Mouse (Mus musculus) spleen, postnatal 4 days (tissue): ENCODE results near the gene Zg16.
"Not testable (repeated sequence)": the region's sequence is repeated elsewhere in the genome, so short reads cannot be mapped to it uniquely, and the experiment has no call there.

ENCODE experiments used
- DNase-seq, 2 experiments: peaks; one replicate each; pipeline ENCODE4 v3.0.0; 2022; ENCODE audit warnings: low spot score in 2 of 2

The Zg16 gene

DNA sequence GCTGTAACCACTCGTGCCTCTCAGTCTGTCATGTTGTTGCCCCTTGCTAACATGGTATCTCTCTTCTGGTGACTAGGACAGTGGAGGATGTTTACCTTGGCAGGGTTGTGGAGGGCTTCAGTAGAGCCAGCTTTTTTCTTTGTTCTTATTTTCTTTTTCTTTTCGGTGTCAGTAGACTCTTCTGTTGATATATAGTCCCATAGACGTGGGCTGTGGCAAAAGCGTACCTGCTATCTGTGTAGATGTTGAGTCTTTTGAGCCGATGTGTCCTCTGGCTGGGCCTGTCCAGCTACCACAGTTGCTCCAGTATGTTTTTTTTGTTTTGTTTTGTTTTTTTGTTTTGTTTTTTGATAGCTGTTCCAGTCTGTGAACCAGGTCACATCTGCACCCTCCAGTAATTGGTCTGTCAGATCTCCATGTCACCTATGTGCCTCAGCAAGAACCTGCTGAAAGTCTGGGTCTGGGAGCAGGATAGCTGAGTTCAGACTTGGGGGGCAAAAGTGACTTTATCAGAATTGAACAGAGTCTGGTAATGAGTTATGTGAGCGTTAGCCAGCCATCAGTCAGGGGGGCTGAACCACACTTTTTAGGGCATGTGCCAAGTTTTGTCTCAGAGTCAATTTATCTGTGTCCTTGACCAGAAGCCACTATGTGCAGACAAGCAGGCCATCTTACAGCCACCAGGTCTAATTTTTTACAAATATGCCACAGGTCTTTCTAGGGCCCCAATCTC, at the start of gene Zg16:
Gene Zg16 (minus strand): TSS at position 51 of the 733 bp plus-strand sequence.
- not testable (repeated sequence) for DNase-seq

DNA sequence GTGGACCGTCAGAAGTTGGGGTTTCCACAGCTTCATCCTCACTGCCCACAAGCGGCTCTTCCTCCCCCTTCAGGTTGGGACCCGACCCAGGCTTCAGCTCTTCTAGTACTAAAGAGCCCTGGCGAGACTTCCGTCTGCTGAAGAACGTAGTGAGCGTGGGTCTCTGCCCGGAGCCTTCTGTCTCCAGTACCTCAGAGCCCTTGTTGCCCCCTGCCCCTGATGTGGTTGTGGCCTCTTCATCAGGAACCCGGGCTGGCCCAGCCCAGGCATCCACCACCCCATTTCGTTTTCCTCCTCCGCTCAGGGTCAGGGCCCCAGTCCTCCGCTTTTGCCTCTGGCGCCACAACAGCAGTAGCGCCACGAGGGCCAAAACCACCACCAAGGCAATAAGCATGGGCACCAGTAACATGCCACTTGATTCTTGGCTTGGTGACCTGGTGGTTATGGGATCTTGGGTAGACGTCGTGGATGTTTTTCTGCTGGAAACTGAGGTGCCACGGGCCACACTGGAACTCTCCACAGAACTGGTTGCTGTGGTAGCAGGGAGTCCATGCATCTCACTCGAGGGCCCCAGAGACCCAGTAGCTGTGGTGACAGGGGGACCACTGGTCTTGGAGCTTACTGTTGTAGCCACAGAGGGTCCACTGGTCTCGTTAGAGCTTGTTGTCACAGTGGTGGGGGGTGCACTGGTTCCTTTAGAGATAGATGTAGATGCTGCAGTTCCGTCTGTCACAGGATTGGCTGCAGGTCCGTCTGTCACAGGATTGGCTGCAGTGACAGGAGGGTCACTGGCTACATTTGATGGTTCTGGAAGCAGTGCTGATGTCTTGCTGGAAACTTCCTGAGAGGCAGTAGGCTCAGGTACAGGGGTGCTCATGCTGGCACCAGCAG, 49.3 kb upstream of the Zg16 start:
- DNase-seq = peak; percentile 43 to 72

DNA sequence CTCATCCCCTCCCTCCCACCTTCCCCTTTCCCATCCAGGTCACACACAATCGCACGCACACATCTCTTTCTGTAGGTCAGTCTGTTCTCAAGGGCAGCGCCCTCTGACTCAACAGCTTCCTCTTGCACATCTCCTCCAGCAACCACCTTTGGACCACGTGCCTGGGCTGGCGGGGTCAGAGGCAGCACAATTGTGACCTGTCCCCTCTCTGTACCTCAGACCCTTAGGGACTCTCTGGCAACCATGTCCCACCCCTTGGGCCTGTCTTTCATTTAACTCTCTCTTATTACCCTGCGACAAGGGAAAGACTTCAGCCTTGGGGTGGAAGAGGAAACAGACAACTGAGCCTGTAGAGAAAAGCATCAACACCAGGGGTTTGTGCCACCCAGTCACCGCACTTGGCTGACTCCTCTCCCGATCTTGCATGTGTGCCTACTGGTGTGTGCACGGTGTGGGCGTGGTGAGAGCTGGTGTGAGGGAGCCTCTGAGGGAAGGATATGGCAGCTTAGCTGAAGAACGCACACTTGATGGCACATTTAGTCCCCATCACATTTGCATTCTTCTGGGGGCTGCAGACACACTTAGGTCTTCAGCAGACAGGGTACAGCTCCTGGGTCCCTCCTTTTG, 47.8 kb upstream of the Zg16 start:
- peak; percentile 70 to 85 for DNase-seq

DNA sequence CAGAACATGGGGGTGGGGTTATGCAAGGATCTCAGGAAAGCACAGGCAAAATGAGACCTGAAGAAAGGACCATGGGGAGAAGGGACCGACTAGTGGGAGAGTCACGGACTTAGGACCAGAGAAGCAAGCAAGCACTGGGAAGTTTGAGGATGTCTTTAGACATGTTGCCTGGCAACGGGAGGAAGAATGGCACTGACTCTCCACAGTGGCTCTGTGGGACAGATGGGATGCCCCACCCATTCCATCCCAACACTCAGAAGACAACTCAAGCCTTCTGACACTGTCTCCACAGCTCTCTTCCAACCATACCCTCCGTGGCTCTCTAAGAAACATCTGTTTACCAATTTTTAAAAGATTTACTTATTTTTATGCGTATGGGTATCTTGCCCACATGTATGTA, 46.0 kb upstream of the Zg16 start:
- DNase-seq = no peak

DNA sequence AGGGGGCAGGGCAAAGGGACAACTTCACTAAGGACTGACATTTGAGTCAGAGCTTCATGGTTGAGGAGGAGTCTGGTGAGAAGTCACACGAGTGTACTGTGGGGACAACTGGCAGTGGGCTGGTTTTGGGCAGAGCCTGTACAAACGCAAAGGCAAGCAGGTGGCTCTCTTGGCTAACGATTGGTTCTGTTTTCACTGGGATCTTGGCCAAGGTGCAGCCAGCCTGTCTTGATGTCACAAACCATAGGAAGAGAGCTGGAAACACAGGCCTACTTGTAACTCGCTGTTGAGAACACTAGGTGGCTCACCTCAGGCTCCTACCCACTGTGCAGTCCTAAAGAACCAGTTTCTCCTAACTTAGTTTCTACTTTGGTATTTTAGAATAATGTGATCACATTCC, 42.5 kb upstream of the Zg16 start:
- DNase-seq = no peak

DNA sequence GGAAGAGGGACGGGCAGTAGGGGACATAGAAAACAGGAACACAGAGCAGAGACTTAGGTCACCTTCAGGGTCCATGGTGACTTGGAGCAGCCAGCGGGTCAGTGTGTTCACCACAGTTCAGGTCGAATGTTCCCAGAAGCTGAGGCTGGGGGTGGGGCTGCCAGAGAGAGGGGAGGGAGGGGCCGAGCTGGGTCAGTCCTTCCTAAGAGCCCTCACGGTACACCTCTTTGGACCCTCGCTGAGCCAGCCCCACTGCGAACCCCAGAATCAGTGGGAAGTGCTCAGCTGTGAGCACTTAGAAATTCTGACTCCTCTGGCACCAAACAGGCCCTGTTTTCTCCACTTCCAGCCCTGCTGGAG, 34.8 kb upstream of the Zg16 start, which contains the start of gene Qprt:
Gene Qprt (minus strand): TSS at position 316 of the 360 bp plus-strand sequence.
- DNase-seq = no peak

DNA sequence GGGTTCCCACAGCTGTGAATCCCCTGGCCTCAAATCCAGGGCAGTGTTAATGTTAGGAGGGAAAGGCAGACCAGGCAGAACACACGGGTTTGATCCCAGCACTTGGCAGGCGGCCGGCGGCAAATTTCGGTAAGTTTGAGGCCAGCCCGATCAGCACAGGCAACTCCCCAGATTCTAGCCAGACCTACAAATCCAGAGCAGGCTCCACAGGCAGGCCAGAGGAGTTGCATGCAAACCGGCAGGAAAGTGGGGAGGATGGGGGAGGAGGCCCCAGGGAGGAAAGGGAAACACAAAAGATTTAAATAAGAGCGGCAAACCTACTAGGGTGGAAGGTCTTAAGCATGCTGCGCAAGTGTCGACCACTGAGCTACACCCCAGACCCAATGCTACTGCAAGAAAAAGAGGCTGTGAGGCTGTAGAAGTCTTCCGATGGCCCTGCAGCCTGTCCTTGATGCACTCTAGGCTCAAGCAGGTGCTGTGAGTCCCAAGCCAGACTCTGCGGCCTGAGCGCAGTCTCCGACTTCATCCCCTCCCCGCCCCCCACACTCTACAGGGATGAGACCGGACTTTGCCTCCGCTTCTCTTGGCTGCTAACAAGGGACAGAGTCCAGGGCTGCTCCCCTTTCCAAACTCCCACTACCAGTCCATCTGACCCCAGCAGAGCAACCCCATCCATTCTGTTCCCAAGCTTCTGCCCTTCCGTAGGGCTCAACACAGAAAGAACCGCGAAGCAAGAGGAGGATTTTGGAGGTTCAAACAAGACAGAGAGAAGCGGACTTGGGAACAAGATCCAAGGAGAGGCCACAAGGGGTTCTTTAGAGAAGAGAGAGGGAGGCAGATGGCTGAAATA, 34.2 kb upstream of the Zg16 start:
- no peak for DNase-seq

DNA sequence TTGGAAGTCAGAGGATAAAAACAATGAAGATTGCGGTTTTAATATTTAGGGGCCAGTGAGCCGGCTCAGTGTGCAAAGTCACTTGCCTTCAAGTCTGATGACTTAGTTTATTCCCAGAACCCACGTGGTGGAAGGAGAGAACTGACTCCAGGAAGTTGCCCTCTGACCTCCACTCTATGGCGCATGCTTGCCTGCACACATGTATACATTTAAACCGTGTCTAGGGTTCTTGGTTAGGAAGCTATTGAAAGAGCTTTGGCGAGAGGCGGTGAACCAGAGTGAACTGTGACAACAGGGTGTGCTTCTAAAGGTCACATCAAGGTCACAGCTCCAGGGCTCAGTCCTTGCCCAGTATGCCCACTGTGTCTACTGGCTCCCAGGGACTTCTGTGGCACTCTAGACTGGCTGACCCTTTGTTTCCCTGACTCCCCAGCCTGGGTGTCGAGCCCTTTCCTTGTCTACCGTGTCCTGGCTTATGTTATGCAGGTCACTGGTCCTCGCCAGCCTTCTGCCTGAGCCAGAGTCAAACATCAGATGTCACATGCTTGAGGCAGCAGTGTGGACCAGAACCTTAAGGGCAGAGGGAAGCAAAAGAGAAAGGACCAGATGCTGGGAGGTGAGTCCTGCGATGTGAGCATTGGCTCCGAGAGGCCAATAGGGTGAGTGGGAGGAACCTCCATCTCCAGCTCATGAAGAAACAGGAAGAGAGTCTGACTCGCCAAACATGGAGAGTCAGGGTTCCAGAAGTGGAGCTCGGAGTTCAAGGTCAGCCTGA, 31.7 kb upstream of the Zg16 start:
- DNase-seq = no peak

DNA sequence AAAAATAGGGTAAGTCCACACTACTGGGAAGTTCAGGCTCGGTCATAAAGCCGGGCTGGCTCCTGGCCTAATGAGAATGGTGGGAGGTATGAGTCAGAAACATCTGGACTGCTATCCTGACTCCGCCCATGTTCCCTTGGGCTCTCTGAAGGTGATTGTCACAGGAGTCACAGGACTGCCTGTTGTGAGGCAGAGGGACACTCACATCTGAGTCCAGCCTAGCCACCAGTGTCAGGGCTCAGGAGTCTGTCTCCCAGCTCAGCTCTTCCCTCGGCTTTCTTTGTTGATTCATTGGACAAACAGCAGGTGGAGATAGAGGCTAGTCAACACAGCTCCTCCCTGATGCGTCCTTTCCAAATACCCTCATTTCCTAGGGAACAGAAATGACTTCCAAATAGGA, 30.8 kb upstream of the Zg16 start:
- no peak for DNase-seq

DNA sequence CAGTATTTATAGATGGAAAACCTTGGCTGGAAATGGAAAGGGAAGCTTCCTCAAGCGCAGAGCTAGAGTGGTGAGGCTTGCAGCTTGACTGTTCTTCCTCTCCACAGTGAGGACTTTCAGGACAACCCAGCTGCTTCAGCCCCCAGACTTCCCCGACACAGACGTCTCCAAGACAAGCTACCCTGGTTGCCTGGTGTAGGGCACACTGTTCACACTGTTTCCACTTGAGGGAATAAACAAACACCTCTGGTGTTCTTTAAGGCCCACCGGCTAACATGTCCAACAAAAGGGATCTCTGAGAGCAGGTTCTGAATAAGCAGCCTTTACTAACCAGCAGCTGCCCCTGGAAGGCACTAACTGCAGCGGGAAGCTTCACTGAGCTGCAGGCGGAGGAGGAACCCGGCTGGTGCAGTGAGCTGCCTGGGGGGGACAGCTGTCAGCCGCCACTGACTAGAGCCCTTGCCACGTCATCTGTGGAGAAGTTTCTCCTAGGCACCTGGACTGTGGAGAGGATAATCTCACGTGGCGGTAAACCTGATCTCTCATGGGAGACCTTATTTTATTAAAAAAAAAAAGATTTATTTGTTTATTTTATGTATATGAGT, 29.3 kb upstream of the Zg16 start:
- DNase-seq = no peak

DNA sequence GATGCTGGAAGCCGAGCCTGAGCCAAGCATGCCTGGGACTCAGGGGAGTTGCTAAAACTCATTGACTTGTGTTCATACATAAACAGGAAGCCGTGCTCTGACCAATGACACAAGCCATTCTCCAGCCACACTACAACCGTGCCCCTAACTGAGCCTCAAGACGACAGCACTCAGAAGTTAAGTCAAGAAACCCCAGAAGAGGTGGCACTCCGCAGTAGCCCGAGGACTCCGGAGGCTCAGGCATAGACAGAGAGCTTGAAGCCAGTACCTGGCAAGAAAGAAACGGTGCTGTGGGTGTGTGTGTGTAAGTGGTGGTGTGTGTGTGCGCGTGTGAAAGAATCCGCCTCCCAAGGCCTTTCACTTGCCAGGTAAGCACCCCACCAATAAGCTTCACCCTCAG, 27.8 kb upstream of the Zg16 start:
- no peak for DNase-seq

DNA sequence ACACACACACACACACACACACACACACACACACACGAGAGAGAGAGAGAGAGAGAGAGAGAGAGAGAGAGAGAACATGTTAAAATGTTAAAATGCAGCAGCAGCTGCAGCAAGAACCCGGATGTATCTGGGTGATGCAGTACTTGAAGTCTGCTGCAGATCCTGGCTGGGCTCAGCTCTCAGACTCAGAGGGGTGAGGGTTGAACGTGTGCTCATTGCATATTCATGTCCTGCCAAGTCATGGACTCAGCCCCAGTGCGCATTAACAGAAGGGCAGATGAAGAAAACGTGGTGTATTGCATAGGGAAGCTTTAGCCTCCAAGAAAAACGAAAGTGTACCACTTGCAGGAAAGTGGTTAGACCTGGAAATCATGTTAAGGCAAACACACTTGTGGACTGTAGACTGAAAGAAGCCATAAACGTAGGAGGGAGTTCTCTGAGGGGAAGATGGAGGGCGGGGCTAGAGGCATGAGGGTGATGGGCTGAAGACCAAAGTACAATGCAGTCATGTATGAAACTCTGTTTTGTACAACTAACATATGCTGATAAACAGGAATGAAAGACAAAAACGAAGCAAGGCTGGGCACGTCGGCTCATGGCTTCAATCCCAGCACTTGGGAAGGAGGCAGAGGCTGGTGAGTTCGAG, 26.6 kb upstream of the Zg16 start:
- DNase-seq = no peak

DNA sequence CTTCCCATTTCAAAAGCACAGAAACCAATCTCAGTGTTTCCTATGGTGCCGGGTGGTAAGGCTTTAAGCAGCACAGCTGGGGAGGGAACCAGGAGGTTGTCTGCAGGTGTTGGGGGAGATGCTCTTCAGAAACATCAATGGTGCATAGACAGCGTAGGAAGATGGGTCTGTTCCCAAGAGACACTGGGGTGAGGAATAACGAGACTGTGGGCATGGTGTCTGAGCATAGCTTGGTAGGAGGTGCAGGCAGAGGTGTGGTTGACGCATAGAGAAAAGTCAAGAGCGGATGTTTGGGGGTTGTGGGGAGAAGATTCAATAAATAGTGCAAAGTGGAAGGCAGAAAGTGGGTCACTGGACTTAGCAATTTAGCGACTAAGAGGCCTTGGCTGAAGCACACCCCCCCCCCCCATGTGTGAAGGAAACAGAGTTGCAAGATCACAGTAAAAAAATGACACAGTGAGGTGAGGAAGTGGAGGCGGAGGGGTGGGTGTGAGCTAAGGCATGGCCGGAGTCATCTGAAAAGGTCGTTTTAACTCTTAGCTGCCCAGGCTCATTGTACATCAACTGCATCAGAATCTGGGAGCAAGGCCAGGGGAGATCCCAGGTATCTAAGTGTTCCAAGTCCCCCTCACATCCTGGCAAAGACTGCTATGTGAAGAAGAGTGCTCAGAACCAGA, 25.9 kb upstream of the Zg16 start:
- DNase-seq = no peak

DNA sequence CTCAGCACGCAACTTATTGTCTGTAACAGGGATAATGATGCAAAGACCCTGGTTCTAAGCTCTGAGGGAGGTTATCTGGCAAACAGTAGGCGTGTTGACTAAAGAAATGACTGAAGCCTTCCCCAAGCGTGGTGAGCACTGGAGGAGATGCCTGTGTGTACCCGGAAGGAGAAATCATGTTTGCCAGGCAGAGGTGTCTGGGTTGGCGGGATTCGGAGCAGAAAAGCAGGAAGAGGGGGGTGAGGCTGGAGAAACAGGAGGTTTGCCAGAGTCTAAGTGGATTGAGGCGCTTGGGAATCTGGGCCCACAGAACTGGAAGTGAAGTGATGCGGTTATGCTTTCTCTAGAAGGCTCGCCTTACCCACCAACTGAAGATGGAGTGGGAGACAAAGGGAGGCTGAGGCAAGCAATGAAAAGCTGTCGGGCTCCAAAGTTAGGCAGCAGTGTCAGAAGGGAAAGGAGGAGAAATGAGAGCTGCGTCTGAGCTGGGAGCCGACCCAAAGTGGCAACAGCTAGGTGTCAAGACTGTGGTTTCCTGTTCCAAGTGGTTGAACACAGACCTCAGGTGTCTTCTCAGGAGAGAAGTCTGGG, 25.2 kb upstream of the Zg16 start:
- DNase-seq = no peak

DNA sequence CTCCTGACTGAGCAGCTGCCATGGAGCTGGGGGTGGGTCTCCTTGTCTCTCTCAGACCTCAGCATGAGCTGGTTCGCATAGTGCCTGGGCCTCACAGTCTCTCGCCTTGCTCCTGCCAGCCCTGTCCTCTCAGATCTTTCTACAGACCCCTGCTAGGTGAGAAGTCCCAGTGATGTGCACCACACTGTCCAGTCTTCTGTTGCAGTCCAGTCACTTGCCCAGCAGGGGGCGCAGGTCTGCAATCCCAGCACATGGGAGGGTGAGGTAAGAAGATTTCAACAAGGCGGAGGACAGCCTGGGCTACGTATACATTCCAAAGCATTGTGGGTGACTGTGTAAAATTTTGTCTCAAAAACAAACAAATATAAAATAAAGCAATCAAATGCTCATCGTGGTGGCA, 24.3 kb upstream of the Zg16 start:
- peak; percentile 86 to 94 for DNase-seq

DNA sequence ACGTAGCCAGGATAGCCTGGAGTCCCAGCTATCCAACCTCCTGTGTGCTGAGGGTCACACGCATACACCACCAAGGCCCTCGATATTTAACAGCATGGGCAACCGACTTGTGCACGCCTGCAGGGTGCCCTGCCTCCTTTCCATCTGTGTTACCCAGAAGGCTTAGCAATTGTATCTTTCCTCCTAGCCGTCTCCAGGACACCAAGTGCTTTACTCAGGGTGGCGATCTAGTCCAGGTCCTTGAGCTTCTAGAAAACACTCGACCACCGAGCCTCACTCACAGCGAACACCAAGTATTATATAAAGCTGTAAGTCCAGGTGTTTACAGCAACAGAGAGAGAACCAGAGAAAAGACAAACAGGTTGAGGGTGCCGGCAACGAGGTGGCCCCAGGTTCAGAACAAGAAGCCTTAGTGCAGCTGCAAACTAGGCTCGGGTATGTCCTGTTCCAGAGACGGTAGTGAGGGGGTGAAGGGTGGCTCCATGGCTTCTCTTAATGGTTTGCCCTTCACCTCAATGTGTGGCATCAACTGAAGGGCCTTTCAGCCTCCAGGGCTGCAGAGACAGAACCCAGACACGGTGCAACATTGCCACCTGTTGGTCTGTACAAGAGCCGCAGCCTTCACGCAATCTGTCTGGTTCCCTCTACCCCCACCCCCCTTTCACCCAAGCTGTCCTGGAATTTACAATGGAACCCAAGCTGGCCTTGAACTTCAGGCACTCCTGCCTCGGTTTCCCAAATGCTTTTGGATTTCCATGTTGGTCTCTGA, 23.3 kb upstream of the Zg16 start:
- peak; percentile 77 to 88 for DNase-seq

DNA sequence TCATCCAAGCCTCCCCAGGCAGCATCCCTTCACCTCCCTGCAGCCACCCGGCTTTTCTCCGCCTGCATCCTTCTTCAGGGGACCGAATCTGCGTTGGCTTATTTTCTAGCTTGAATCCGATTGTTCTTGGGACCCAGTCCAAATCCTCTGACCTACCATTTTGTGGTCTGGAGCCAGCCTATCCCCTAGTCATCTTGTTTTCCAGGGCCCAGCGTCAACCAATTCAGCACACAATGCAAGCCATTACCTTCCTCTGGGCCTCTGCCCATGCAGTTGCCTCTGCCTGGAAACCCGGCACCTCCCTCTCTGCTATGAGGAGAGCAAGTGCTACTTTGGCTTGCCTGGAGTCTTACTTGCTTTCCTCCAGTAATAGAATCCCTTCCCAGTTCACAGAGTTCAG, 18.4 kb upstream of the Zg16 start:
- no peak for DNase-seq
